Mouse (Mus musculus) brain, embryonic 14.5 days (tissue): ENCODE results near the gene Il16.

Source experiments
- CTCF ChIP-seq: fragments of 200-500 bp; IDR thresholded peaks from 2 replicates; pipeline ENCODE4 v1.5.1; 2012; ENCODE audit warnings: inconsistent platforms, mild to moderate bottlenecking, moderate library complexity, borderline replicate concordance; ENCODE audit not compliant: insufficient read depth, insufficient read length; ENCODE audit errors: extremely low read depth
- POLR2A ChIP-seq: fragments of 200-500 bp; IDR thresholded peaks from 2 replicates; pipeline ENCODE4 v1.6.1; 2012; ENCODE audit warnings: mild to moderate bottlenecking, inconsistent platforms, borderline replicate concordance; ENCODE audit not compliant: poor library complexity, insufficient read depth, insufficient read length, severe bottlenecking; ENCODE audit errors: extremely low read depth

DNA sequence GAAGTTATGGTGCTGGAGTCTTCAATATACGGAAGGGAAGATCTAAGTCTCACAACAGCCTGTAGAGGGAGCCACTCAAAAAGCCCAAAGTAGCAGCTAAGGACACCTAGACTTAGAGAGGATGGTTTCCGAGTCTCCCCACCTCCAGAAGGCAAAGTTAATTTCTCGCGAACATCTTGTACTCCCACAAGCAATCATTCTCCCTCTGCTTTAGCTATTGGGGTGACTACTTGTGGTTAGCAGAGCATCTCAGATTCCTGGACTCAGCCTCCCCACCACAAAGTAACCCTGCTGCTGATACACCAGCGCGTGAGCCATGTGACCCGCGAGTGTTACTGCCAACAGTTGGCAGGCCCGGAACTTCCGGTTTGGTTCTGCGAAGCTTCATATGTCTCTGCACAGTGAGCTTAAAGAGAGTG is 85.2 kb downstream of the Il16 start:
- TF ChIP-seq CTCF (no peak), POLR2A (no peak)
